Mouse (Mus musculus): Measurements from ENCODE around the gene Abl2. TPM values are rescaled to one million over a fixed set of nuclear protein-coding genes. Genes with fewer than 3 reads are reported as not detected.

Abl2 gene
- polyA plus RNA-seq, 1 experiment from 2014 or later, result 5.2 TPM

GRCm38 (mm10) chr1:156537701-156538100 is 20.9 kb upstream of the Abl2 start:
- Histone ChIP-seq H3K9ac (ENCODE audit: low read depth, low read length) (no peak overlapping the region), H3K27ac (ENCODE audit: low read depth, low read length) (no peak overlapping the region), H3K27me3 (ENCODE audit: control insufficient read depth, insufficient read depth, low read length) (no peaks in the 10 kb centered on the region), H3K9me3 (replicated peaks; ENCODE audit: control insufficient read depth, low read length) (no peaks in the 10 kb centered on the region), H3K4me2 (no peak overlapping the region), H3K4me3 (ENCODE audit: low read depth, low read length) (no peak overlapping the region), H3K4me1 (ENCODE audit: control insufficient read depth, insufficient read depth, low read length) (no peaks in the 10 kb centered on the region), H3K36me3 (ENCODE audit: control insufficient read depth, insufficient read depth, low read length) (no peaks in the 10 kb centered on the region)
- 83% methylated on average over 6 of the region's 6 CpGs for WGBS (ENCODE audit: insufficient replicate concordance)
- no peak for ATAC-seq (replicated peaks; ENCODE audit: insufficient number of reproducible peaks, low FRiP score, low TSS enrichment)

- Histone ChIP-seq H3K4me2 (no peak overlapping the region), H3K27me3 (ENCODE audit: control insufficient read depth, insufficient read depth, low read length) (no peaks in the 10 kb centered on the region), H3K9ac (ENCODE audit: low read depth, low read length) (no peak overlapping the region), H3K4me3 (ENCODE audit: low read depth, low read length) (no peak overlapping the region), H3K9me3 (replicated peaks; ENCODE audit: control insufficient read depth, low read length) (no peaks in the 10 kb centered on the region), H3K27ac (ENCODE audit: low read depth, low read length) (no peak overlapping the region), H3K4me1 (ENCODE audit: control insufficient read depth, insufficient read depth, low read length) (no peaks in the 10 kb centered on the region), H3K36me3 (ENCODE audit: control insufficient read depth, insufficient read depth, low read length) (no peaks in the 10 kb centered on the region)
- no peak for ATAC-seq (replicated peaks; ENCODE audit: insufficient number of reproducible peaks, low FRiP score, low TSS enrichment)
- 71% methylated on average over 3 of the region's 3 CpGs for WGBS (ENCODE audit: insufficient replicate concordance)
These were observed 20.2 kb upstream of the Abl2 start for GRCm38 (mm10) chr1:156538382-156538781.

DNA sequence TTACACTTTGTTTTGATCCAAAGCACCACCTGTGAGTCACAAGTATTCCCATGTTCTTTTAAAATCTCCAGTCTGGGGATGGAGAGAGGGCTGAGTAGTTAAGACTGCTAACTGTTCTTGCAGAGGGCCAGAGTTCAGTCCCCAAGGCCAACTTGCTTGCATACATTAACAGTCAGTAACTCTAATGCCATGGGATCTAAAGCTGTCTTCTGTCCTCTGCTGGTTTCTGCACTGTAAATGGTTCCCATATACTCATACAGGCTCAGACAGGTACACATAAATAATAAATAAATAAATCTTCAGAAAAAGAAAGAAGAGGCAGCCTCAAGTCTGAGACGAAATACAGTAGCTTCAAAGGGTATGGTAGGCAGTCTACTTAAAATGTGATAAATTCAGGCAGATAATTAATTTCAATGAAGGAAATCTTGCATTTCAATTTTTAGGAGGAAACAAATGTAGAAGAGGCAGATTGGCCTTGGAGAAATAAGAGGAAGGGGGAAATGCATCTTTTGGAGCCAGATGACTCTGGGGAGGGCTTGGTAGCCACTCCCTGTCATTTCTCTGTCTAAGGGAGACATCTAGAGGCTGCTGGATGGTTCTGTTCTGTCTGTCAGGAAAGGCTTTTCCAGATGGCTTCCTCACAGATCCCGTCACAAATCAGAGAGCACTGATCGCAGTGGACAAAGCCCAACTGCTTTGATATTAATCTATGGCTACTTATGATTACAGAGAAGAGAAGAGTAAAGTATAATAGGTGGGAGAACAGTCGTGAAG is 18.6 kb upstream of the Abl2 start:
- Histone ChIP-seq H3K4me3 (ENCODE audit: low read depth, low read length) (no peak overlapping the region), H3K9ac (ENCODE audit: low read depth, low read length) (no peak overlapping the region), H3K4me1 (ENCODE audit: control insufficient read depth, insufficient read depth, low read length) (no peaks in the 10 kb centered on the region), H3K36me3 (ENCODE audit: control insufficient read depth, insufficient read depth, low read length) (no peaks in the 10 kb centered on the region), H3K4me2 (no peak overlapping the region), H3K27ac (ENCODE audit: low read depth, low read length) (no peak overlapping the region), H3K9me3 (replicated peaks; ENCODE audit: control insufficient read depth, low read length) (no peaks in the 10 kb centered on the region), H3K27me3 (ENCODE audit: control insufficient read depth, insufficient read depth, low read length) (no peaks in the 10 kb centered on the region)
- 41% methylated on average over 4 of the region's 4 CpGs for WGBS (ENCODE audit: insufficient replicate concordance)
- no peak for ATAC-seq (replicated peaks; ENCODE audit: insufficient number of reproducible peaks, low FRiP score, low TSS enrichment)

GRCm38 (mm10) chr1:156543999-156544398 is 14.6 kb upstream of the Abl2 start:
- H3K27ac ChIP-seq (ENCODE audit: low read depth, low read length), result no peak overlapping the region
- H3K36me3 ChIP-seq (ENCODE audit: control insufficient read depth, insufficient read depth, low read length), result no peaks in the 10 kb centered on the region
- H3K9ac ChIP-seq (ENCODE audit: low read depth, low read length), result no peak overlapping the region
- WGBS (ENCODE audit: insufficient replicate concordance), result 13% methylated on average over 12 of the region's 12 CpGs
- H3K27me3 ChIP-seq (ENCODE audit: control insufficient read depth, insufficient read depth, low read length), result no peaks in the 10 kb centered on the region
- peak overlapping the region; percentile 54 for H3K4me2 ChIP-seq
- H3K4me3 ChIP-seq (ENCODE audit: low read depth, low read length), result peak overlapping the region; percentile 15; the same call in 1 of the 2 replicates
- no peaks in the 10 kb centered on the region for H3K9me3 ChIP-seq (replicated peaks; ENCODE audit: control insufficient read depth, low read length)
- no peak for ATAC-seq (replicated peaks; ENCODE audit: insufficient number of reproducible peaks, low FRiP score, low TSS enrichment)
- no peaks in the 10 kb centered on the region for H3K4me1 ChIP-seq (ENCODE audit: control insufficient read depth, insufficient read depth, low read length)

DNA sequence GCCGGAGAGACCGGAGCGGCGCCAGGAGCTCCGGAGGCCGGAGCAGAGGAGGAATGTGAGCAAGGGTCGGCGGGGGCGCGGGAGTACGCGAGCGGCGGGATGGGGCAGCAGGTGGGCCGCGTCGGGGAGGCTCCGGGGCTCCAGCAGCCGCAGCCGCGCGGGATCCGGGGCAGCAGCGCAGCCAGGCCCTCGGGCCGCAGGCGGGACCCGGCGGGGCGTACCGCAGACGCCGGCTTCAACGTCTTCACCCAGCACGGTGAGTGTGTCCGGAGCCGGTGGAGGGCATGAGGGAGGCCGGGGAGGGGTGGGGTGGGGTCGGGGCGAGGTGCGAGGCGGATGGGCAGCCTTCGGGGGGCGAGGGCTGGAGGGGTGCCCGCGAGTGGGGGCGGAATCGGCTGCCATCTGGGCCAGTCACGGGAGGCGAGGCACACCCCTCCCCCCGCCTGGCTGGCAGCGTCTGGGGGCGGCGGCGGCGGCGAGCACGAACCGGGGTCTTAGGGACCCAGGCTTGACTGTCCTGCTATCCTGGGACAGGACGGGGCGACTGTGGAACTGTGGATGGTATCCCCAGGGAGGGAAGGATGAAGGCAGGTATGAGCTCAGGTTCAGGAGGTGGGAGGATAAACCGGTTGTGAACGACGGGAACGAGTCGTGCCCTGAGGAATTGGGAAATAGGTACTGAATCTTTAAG is 509 bp downstream of the Abl2 start:
- 1% methylated on average over 62 of the region's 66 CpGs for WGBS (ENCODE audit: insufficient replicate concordance)
- Histone ChIP-seq H3K9me3 (replicated peaks; ENCODE audit: control insufficient read depth, low read length) (no peaks in the 10 kb centered on the region), H3K27me3 (ENCODE audit: control insufficient read depth, insufficient read depth, low read length) (no peaks in the 10 kb centered on the region), H3K4me2 (peak overlapping the region; percentile 79), H3K9ac (ENCODE audit: low read depth, low read length) (peak overlapping the region; percentile 96), H3K4me1 (ENCODE audit: control insufficient read depth, insufficient read depth, low read length) (peaks cover 7% of the 10 kb centered on the region; the same call in 1 of the 2 replicates), H3K27ac (ENCODE audit: low read depth, low read length) (peak overlapping the region; percentile 88), H3K4me3 (ENCODE audit: low read depth, low read length) (peak overlapping the region; percentile 83), H3K36me3 (ENCODE audit: control insufficient read depth, insufficient read depth, low read length) (no peaks in the 10 kb centered on the region)
- peak; percentile 41; the same call in 1 of the 2 replicates for ATAC-seq (replicated peaks; ENCODE audit: insufficient number of reproducible peaks, low FRiP score, low TSS enrichment)

- H3K9me3 ChIP-seq (replicated peaks; ENCODE audit: control insufficient read depth, low read length), result no peaks in the 10 kb centered on the region
- H3K27me3 ChIP-seq (ENCODE audit: control insufficient read depth, insufficient read depth, low read length), result no peaks in the 10 kb centered on the region
- H3K4me3 ChIP-seq (ENCODE audit: low read depth, low read length), result peak overlapping the region; percentile 83
- WGBS (ENCODE audit: insufficient replicate concordance), result 15% methylated on average over 8 of the region's 8 CpGs
- ATAC-seq (replicated peaks; ENCODE audit: insufficient number of reproducible peaks, low FRiP score, low TSS enrichment), result 0 out of 2 replicates have a peak, but pooled peaks have one; percentile 19
- H3K27ac ChIP-seq (ENCODE audit: low read depth, low read length), result peak overlapping the region; percentile 22; the same call in 1 of the 2 replicates
- no peaks in the 10 kb centered on the region for H3K36me3 ChIP-seq (ENCODE audit: control insufficient read depth, insufficient read depth, low read length)
- peak overlapping the region; percentile 79 for H3K4me2 ChIP-seq
- peak overlapping the region; percentile 96 for H3K9ac ChIP-seq (ENCODE audit: low read depth, low read length)
- peaks cover 7% of the 10 kb centered on the region; the same call in 1 of the 2 replicates for H3K4me1 ChIP-seq (ENCODE audit: control insufficient read depth, insufficient read depth, low read length)
These were observed 1.0 kb downstream of the Abl2 start for GRCm38 (mm10) chr1:156559641-156560020.

DNA sequence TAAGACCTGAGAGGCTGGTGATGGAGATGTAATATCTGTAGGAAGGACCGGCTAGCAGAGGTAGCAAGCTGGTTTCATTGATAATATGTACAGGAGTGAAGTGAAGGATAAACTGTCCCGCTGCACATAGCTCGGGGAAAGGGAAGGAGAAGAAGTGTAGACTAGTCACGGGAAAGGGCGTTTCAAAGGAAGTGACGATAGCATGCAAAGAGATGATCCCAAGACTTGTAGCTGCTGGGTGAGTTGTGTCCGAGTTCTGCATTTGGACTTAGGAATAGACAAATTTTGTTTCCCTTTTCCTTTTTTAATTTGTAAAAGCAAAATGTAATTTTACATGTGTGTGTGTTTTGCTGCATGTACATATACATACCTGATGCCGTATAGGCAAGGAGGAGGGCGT is 1.9 kb downstream of the Abl2 start:
- Histone ChIP-seq H3K36me3 (ENCODE audit: control insufficient read depth, insufficient read depth, low read length) (no peaks in the 10 kb centered on the region), H3K4me1 (ENCODE audit: control insufficient read depth, insufficient read depth, low read length) (peaks cover 7% of the 10 kb centered on the region; the same call in 1 of the 2 replicates), H3K4me2 (0 out of 2 replicates have a peak overlapping the region, but pooled peaks have one; percentile 79), H3K27ac (ENCODE audit: low read depth, low read length) (no peak overlapping the region), H3K9me3 (replicated peaks; ENCODE audit: control insufficient read depth, low read length) (no peaks in the 10 kb centered on the region), H3K4me3 (ENCODE audit: low read depth, low read length) (no peak overlapping the region), H3K9ac (ENCODE audit: low read depth, low read length) (no peak overlapping the region), H3K27me3 (ENCODE audit: control insufficient read depth, insufficient read depth, low read length) (no peaks in the 10 kb centered on the region)
- WGBS (ENCODE audit: insufficient replicate concordance), result 84% methylated on average over 9 of the region's 9 CpGs
- no peak for ATAC-seq (replicated peaks; ENCODE audit: insufficient number of reproducible peaks, low FRiP score, low TSS enrichment)

DNA sequence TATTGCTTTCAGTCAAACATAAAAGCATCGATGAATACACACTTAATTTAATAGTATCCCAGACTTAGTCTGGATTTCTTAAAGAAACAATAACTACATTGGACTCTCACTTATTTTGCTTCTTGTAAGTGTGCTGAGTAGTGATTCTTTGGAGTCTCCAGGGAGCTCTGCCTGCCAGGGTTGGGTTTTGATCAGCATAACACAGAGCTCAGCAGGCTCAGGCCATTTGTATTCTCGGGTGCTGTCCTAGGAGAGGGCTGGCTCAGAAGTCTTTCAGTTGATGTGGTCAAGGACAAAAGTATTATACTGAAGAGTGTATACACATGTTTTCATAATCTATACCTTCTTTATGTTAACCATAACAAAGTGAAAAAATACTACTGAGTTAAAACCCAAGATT is 6.7 kb downstream of the Abl2 start:
- 83% methylated on average over 2 of the region's 2 CpGs for WGBS (ENCODE audit: insufficient replicate concordance)
- no peak for ATAC-seq (replicated peaks; ENCODE audit: insufficient number of reproducible peaks, low FRiP score, low TSS enrichment)
- no peaks in the 10 kb centered on the region for H3K9me3 ChIP-seq (replicated peaks; ENCODE audit: control insufficient read depth, low read length)
- no peaks in the 10 kb centered on the region for H3K27me3 ChIP-seq (ENCODE audit: control insufficient read depth, insufficient read depth, low read length)
- no peak overlapping the region for H3K4me3 ChIP-seq (ENCODE audit: low read depth, low read length)
- no peak overlapping the region for H3K27ac ChIP-seq (ENCODE audit: low read depth, low read length)
- H3K4me2 ChIP-seq, result no peak overlapping the region
- H3K36me3 ChIP-seq (ENCODE audit: control insufficient read depth, insufficient read depth, low read length), result no peaks in the 10 kb centered on the region
- H3K4me1 ChIP-seq (ENCODE audit: control insufficient read depth, insufficient read depth, low read length), result no peaks in the 10 kb centered on the region; the same call in 1 of the 2 replicates
- H3K9ac ChIP-seq (ENCODE audit: low read depth, low read length), result no peak overlapping the region

Data from heart, embryonic 11.5 days (tissue).